Mouse (Mus musculus) forebrain, embryonic 15.5 days (tissue): ENCODE measurements around the gene Gm8369. TPM values are rescaled to one million over a fixed set of nuclear protein-coding genes. Genes with fewer than 3 reads are reported as not detected.
"Not testable (repeated sequence)": the region's sequence is repeated elsewhere in the genome, so short reads cannot be mapped to it uniquely, and the experiment has no call there.

ENCODE experiments used
- ATAC-seq: fragments of 200-750 bp; cut with Nextera tagmentation; replicated peaks from 2 replicates; pipeline ENCODE4 v1.8.0; 2017; ENCODE audit warnings: mild to moderate bottlenecking, moderate TSS enrichment, moderate library complexity
- H3K27ac ChIP-seq: fragments of 300-500 bp; sonication (generic); replicated peaks from 2 replicates; pipeline ENCODE4 v1.5.1; 2015; ENCODE audit warnings: mild to moderate bottlenecking, inconsistent platforms
- H3K27me3 ChIP-seq: fragments of 300-500 bp; sonication (generic); 2 replicates; pipeline ENCODE4 v1.6.1; 2015; ENCODE audit warnings: inconsistent platforms
- H3K36me3 ChIP-seq: fragments of 300-500 bp; sonication (generic); 2 replicates; pipeline ENCODE4 v1.6.1; 2015; ENCODE audit warnings: mild to moderate bottlenecking, inconsistent platforms
- H3K4me1 ChIP-seq: fragments of 300-500 bp; sonication (generic); 2 replicates; pipeline ENCODE4 v1.6.1; 2015; ENCODE audit warnings: inconsistent platforms
- H3K4me2 ChIP-seq: fragments of 300-500 bp; sonication (generic); replicated peaks from 2 replicates; pipeline ENCODE4 v1.6.1; 2015; ENCODE audit warnings: mild to moderate bottlenecking, inconsistent platforms
- H3K4me3 ChIP-seq: fragments of 300-500 bp; sonication (generic); 2 replicates; pipeline ENCODE4 v1.5.1; 2015; ENCODE audit warnings: mild to moderate bottlenecking, inconsistent platforms
- H3K9ac ChIP-seq: fragments of 300-500 bp; sonication (generic); replicated peaks from 2 replicates; pipeline ENCODE4 v1.6.1; 2015; ENCODE audit warnings: mild to moderate bottlenecking, inconsistent platforms
- H3K9me3 ChIP-seq: fragments of 300-500 bp; sonication (generic); 2 replicates; pipeline ENCODE4 v1.6.1; 2016; ENCODE audit warnings: inconsistent platforms
- WGBS: fragments of 180-500 bp; shearing (Covaris S2); methylation state at CpG from one replicate; pipeline ENCODE4 v1.1.7; 2015; ENCODE audit warnings: mixed read lengths; 5-methylcytosine and 5-hydroxymethylcytosine counted together
- polyA plus RNA-seq: library from polyadenylated mRNA; unstranded; fragments of >200 nt; fragmentation: Nextera tagmentation; extraction: Ambion mirVana; gene quantifications from 2 replicates; pipeline ENCODE4 v1.2.1, GENCODE M21; 2015

Gm8369 gene
- polyA plus RNA-seq, 1 experiment from 2014 or later: not detected

GRCm38 (mm10) chr19:11485266-11485665, 472 bp upstream of the Gm8369 start:
- no peak for ATAC-seq
- Histone ChIP-seq H3K4me2 (no peak overlapping the region), H3K27me3 (no peaks in the 10 kb centered on the region), H3K27ac (no peak overlapping the region), H3K9ac (no peak overlapping the region), H3K4me1 (no peaks in the 10 kb centered on the region), H3K9me3 (no peaks in the 10 kb centered on the region), H3K4me3 (no peak overlapping the region), H3K36me3 (no peaks in the 10 kb centered on the region)
- WGBS: 91% methylated on average over 3 of the region's 3 CpGs

- H3K4me3 ChIP-seq: no peak overlapping the region
- no peaks in the 10 kb centered on the region for H3K36me3 ChIP-seq
- no peak overlapping the region for H3K9ac ChIP-seq
- no peaks in the 10 kb centered on the region for H3K4me1 ChIP-seq
- H3K27ac ChIP-seq: no peak overlapping the region
- no peaks in the 10 kb centered on the region for H3K27me3 ChIP-seq
- H3K4me2 ChIP-seq: no peak overlapping the region
- no peaks in the 10 kb centered on the region for H3K9me3 ChIP-seq
- 95% methylated on average over 1 of the region's 1 CpGs for WGBS
- ATAC-seq: no peak
These were observed 861 bp downstream of the Gm8369 start for GRCm38 (mm10) chr19:11486599-11486998.

- ATAC-seq: no peak
- no peaks in the 10 kb centered on the region for H3K36me3 ChIP-seq
- no peak overlapping the region for H3K9ac ChIP-seq
- no peak overlapping the region for H3K4me3 ChIP-seq
- no peak overlapping the region for H3K4me2 ChIP-seq
- no peaks in the 10 kb centered on the region for H3K9me3 ChIP-seq
- H3K4me1 ChIP-seq: no peaks in the 10 kb centered on the region
- WGBS: 73% methylated on average over 4 of the region's 4 CpGs
- no peak overlapping the region for H3K27ac ChIP-seq
- H3K27me3 ChIP-seq: no peaks in the 10 kb centered on the region
These were observed 5.9 kb downstream of the Gm8369 start for GRCm38 (mm10) chr19:11491406-11492189.

- Histone ChIP-seq H3K9ac (no peak overlapping the region), H3K27ac (no peak overlapping the region), H3K9me3 (no peaks in the 10 kb centered on the region), H3K4me2 (no peak overlapping the region), H3K4me1 (no peaks in the 10 kb centered on the region), H3K4me3 (no peak overlapping the region), H3K36me3 (no peaks in the 10 kb centered on the region), H3K27me3 (no peaks in the 10 kb centered on the region)
- 71% methylated on average over 1 of the region's 1 CpGs for WGBS
- no peak for ATAC-seq
These were observed 6.9 kb downstream of the Gm8369 start for GRCm38 (mm10) chr19:11492671-11493070.

GRCm38 (mm10) chr19:11494519-11494918, 8.8 kb downstream of the Gm8369 start:
- no peak overlapping the region for H3K4me3 ChIP-seq
- H3K36me3 ChIP-seq: no peaks in the 10 kb centered on the region
- no peak overlapping the region for H3K9ac ChIP-seq
- H3K27me3 ChIP-seq: no peaks in the 10 kb centered on the region
- no peak overlapping the region for H3K4me2 ChIP-seq
- H3K4me1 ChIP-seq: no peaks in the 10 kb centered on the region
- ATAC-seq: no peak
- 92% methylated on average over 3 of the region's 3 CpGs for WGBS
- H3K27ac ChIP-seq: no peak overlapping the region
- H3K9me3 ChIP-seq: no peaks in the 10 kb centered on the region

- no peak overlapping the region for H3K4me2 ChIP-seq
- H3K9ac ChIP-seq: no peak overlapping the region
- H3K4me3 ChIP-seq: no peak overlapping the region
- WGBS: 84% methylated on average over 6 of the region's 6 CpGs
- no peak overlapping the region for H3K27ac ChIP-seq
- H3K27me3 ChIP-seq: no peaks in the 10 kb centered on the region
- no peaks in the 10 kb centered on the region for H3K36me3 ChIP-seq
- H3K9me3 ChIP-seq: no peaks in the 10 kb centered on the region
- ATAC-seq: no peak
- no peaks in the 10 kb centered on the region for H3K4me1 ChIP-seq
These were observed 10.6 kb downstream of the Gm8369 start for GRCm38 (mm10) chr19:11496361-11496760.

- 80% methylated on average over 1 of the region's 1 CpGs for WGBS
- not testable (repeated sequence) for H3K27ac ChIP-seq, H3K9me3 ChIP-seq, H3K4me1 ChIP-seq, H3K4me3 ChIP-seq, H3K27me3 ChIP-seq, H3K9ac ChIP-seq, ATAC-seq, H3K4me2 ChIP-seq, H3K36me3 ChIP-seq
These were observed 11.6 kb downstream of the Gm8369 start for GRCm38 (mm10) chr19:11497300-11497699.

GRCm38 (mm10) chr19:11500796-11501195, 15.1 kb downstream of the Gm8369 start:
- Histone ChIP-seq H3K9ac (no peak overlapping the region), H3K27me3 (no peaks in the 10 kb centered on the region), H3K4me1 (no peaks in the 10 kb centered on the region), H3K9me3 (no peaks in the 10 kb centered on the region), H3K4me3 (no peak overlapping the region), H3K27ac (no peak overlapping the region), H3K4me2 (no peak overlapping the region), H3K36me3 (no peaks in the 10 kb centered on the region)
- ATAC-seq: no peak
- WGBS: 98% methylated on average over 1 of the region's 1 CpGs

- H3K9ac ChIP-seq: no peak overlapping the region
- H3K4me1 ChIP-seq: no peaks in the 10 kb centered on the region
- WGBS: 87% methylated on average over 4 of the region's 4 CpGs
- H3K4me3 ChIP-seq: no peak overlapping the region
- H3K9me3 ChIP-seq: no peaks in the 10 kb centered on the region
- H3K27me3 ChIP-seq: no peaks in the 10 kb centered on the region
- H3K4me2 ChIP-seq: no peak overlapping the region
- no peak overlapping the region for H3K27ac ChIP-seq
- ATAC-seq: no peak
- H3K36me3 ChIP-seq: no peaks in the 10 kb centered on the region
These were observed 15.6 kb downstream of the Gm8369 start for GRCm38 (mm10) chr19:11501326-11501725.

- ATAC-seq: no peak
- Histone ChIP-seq H3K27ac (no peak overlapping the region), H3K4me1 (no peaks in the 10 kb centered on the region), H3K36me3 (no peaks in the 10 kb centered on the region), H3K9me3 (no peaks in the 10 kb centered on the region), H3K4me2 (no peak overlapping the region), H3K9ac (no peak overlapping the region), H3K4me3 (no peak overlapping the region), H3K27me3 (no peaks in the 10 kb centered on the region)
- WGBS: 84% methylated on average over 1 of the region's 1 CpGs
These were observed 19.1 kb downstream of the Gm8369 start for GRCm38 (mm10) chr19:11504857-11505256.

- ATAC-seq: no peak
- H3K27me3 ChIP-seq: no peaks in the 10 kb centered on the region
- no peak overlapping the region for H3K27ac ChIP-seq
- no peaks in the 10 kb centered on the region for H3K36me3 ChIP-seq
- H3K4me2 ChIP-seq: no peak overlapping the region
- no peaks in the 10 kb centered on the region for H3K9me3 ChIP-seq
- H3K4me3 ChIP-seq: no peak overlapping the region
- no peak overlapping the region for H3K9ac ChIP-seq
- WGBS: 76% methylated on average over 1 of the region's 1 CpGs
- H3K4me1 ChIP-seq: no peaks in the 10 kb centered on the region
These were observed 27.7 kb downstream of the Gm8369 start for GRCm38 (mm10) chr19:11513458-11513857.

GRCm38 (mm10) chr19:11516246-11516645, 30.5 kb downstream of the Gm8369 start, which contains the start of gene Ms4a6b:
TSS of gene Ms4a6b (plus strand) at chr19:11516512.
- no peak for ATAC-seq
- Histone ChIP-seq H3K4me1 (no peaks in the 10 kb centered on the region), H3K27ac (no peak within 1 kb of the TSS), H3K27me3 (no peaks in the 10 kb centered on the region), H3K4me2 (no peak within 1 kb of the TSS), H3K4me3 (no peak within 1 kb of the TSS), H3K9me3 (no peaks in the 10 kb centered on the region), H3K36me3 (no peaks in the 10 kb centered on the region), H3K9ac (no peak within 1 kb of the TSS)

- H3K36me3 ChIP-seq: no peaks in the 10 kb centered on the region
- 79% methylated on average over 4 of the region's 4 CpGs for WGBS
- no peaks in the 10 kb centered on the region for H3K9me3 ChIP-seq
- ATAC-seq: no peak
- no peak overlapping the region for H3K9ac ChIP-seq
- no peak overlapping the region for H3K4me2 ChIP-seq
- H3K4me3 ChIP-seq: no peak overlapping the region
- H3K4me1 ChIP-seq: no peaks in the 10 kb centered on the region
- no peak overlapping the region for H3K27ac ChIP-seq
- H3K27me3 ChIP-seq: no peaks in the 10 kb centered on the region
These were observed 31.1 kb downstream of the Gm8369 start for GRCm38 (mm10) chr19:11516845-11517244.
